Mouse (Mus musculus) kidney, postnatal 0 days (tissue): Measurements from ENCODE around the gene Prr18. TPM values are rescaled to one million over a fixed set of nuclear protein-coding genes. Genes with fewer than 3 reads are reported as not detected.

ENCODE experiments used
- ATAC-seq: fragments of 200-750 bp; cut with Nextera tagmentation; replicated peaks from 2 replicates; pipeline ENCODE4 v1.8.0; 2017; ENCODE audit warnings: low read depth, moderate number of reproducible peaks, moderate TSS enrichment, moderate library complexity; ENCODE audit not compliant: low FRiP score
- DNase-seq: peaks from one replicate; pipeline ENCODE4 v3.0.0-alpha.2; 2016; ENCODE audit warnings: low spot score
- H3K27ac ChIP-seq: fragments of 300-500 bp; sonication (generic); 2 replicates; pipeline ENCODE4 v1.5.1; 2014; ENCODE audit warnings: mild to moderate bottlenecking
- H3K27me3 ChIP-seq: fragments of 300-500 bp; sonication (generic); 2 replicates; pipeline ENCODE4 v1.6.1; 2014; ENCODE audit warnings: low read length, mixed read lengths; ENCODE audit not compliant: insufficient read depth
- H3K36me3 ChIP-seq: fragments of 300-500 bp; sonication (generic); 2 replicates; pipeline ENCODE4 v1.6.1; 2014; ENCODE audit warnings: low read length, mixed read lengths; ENCODE audit not compliant: insufficient read depth
- H3K4me1 ChIP-seq: fragments of 300-500 bp; sonication (generic); replicated peaks from 2 replicates; pipeline ENCODE4 v1.6.1; 2014; ENCODE audit warnings: antibody characterized with exemption, low read length, mixed read lengths; ENCODE audit not compliant: insufficient read depth
- H3K4me2 ChIP-seq: fragments of 300-500 bp; sonication (generic); 2 replicates; pipeline ENCODE4 v1.6.1; 2014; ENCODE audit warnings: mild to moderate bottlenecking, low read length, moderate library complexity, mixed read lengths
- H3K4me3 ChIP-seq: fragments of 300-500 bp; sonication (generic); replicated peaks from 2 replicates; pipeline ENCODE4 v1.5.1; 2014; ENCODE audit warnings: low read depth, low read length
- H3K9ac ChIP-seq: fragments of 300-500 bp; sonication (generic); 2 replicates; pipeline ENCODE4 v1.6.1; 2014; ENCODE audit warnings: low read depth, low read length
- H3K9me3 ChIP-seq: fragments of 300-500 bp; sonication (generic); replicated peaks from 2 replicates; pipeline ENCODE4 v1.6.1; 2016; ENCODE audit warnings: low read length, inconsistent platforms, mixed read lengths
- CTCF ChIP-seq: IDR thresholded peaks from 2 replicates; pipeline ENCODE4 v1.5.1; 2016; ENCODE audit warnings: antibody characterized with exemption, low read depth, mild to moderate bottlenecking, moderate library complexity
- WGBS: fragments of 180-500 bp; shearing (Covaris S2); extraction: QIAGEN DNeasy Blood & Tissue Kit; methylation state at CpG from one replicate; pipeline ENCODE4 v1.1.7; 2014; 5-methylcytosine and 5-hydroxymethylcytosine counted together
- polyA plus RNA-seq: library from polyadenylated mRNA; unstranded; fragments of >200 nt; fragmentation: Nextera tagmentation; extraction: Ambion mirVana; gene quantifications from 2 replicates; pipeline ENCODE4 v1.2.1, GENCODE M21; 2015

Gene Prr18
- polyA plus RNA-seq, 1 experiment from 2014 or later = 0.28 TPM

- no peak overlapping the region for H3K27ac ChIP-seq
- no peak overlapping the region for H3K4me2 ChIP-seq
- TF ChIP-seq CTCF = no peak
- no peak overlapping the region for H3K9ac ChIP-seq
- H3K27me3 ChIP-seq = no peaks in the 10 kb centered on the region
- H3K4me3 ChIP-seq = no peak overlapping the region
- DNase-seq (no peak), ATAC-seq (no peak)
- H3K9me3 ChIP-seq = no peaks in the 10 kb centered on the region
- no peaks in the 10 kb centered on the region for H3K36me3 ChIP-seq
- H3K4me1 ChIP-seq = no peaks in the 10 kb centered on the region
- WGBS = 81% methylated on average over 5 of the region's 5 CpGs
Measured at GRCm38 (mm10) chr17:8347765-8348285, 10.6 kb downstream of the Prr18 start.

- Histone ChIP-seq H3K27ac (no peak overlapping the region), H3K4me2 (no peak overlapping the region), H3K36me3 (no peaks in the 10 kb centered on the region), H3K9me3 (no peaks in the 10 kb centered on the region), H3K9ac (no peak overlapping the region), H3K27me3 (no peaks in the 10 kb centered on the region), H3K4me1 (no peaks in the 10 kb centered on the region), H3K4me3 (no peak overlapping the region)
- no peak for DNase-seq
- no peak for TF ChIP-seq CTCF
- no peak for ATAC-seq
- 90% methylated on average over 4 of the region's 4 CpGs for WGBS
Measured at GRCm38 (mm10) chr17:8348941-8349340, 11.7 kb downstream of the Prr18 start.

- Histone ChIP-seq H3K4me3 (no peak overlapping the region), H3K9me3 (no peaks in the 10 kb centered on the region), H3K27me3 (no peaks in the 10 kb centered on the region), H3K4me1 (no peaks in the 10 kb centered on the region), H3K27ac (no peak overlapping the region), H3K9ac (no peak overlapping the region), H3K4me2 (no peak overlapping the region), H3K36me3 (no peaks in the 10 kb centered on the region)
- WGBS = 71% methylated on average over 7 of the region's 7 CpGs
- DNase-seq = no peak
- ATAC-seq = no peak
- no peak for TF ChIP-seq CTCF
Measured at GRCm38 (mm10) chr17:8351088-8351487, 13.8 kb downstream of the Prr18 start.

GRCm38 (mm10) chr17:8355692-8356091 is 18.4 kb downstream of the Prr18 start, which contains the start of gene T2:
TSS of gene T2 (plus strand) at chr17:8355992.
- Histone ChIP-seq H3K4me2 (no peak within 1 kb of the TSS), H3K27me3 (no peaks in the 10 kb centered on the region), H3K4me1 (no peaks in the 10 kb centered on the region), H3K9me3 (no peaks in the 10 kb centered on the region), H3K9ac (no peak within 1 kb of the TSS), H3K27ac (no peak within 1 kb of the TSS), H3K4me3 (no peak within 1 kb of the TSS), H3K36me3 (no peaks in the 10 kb centered on the region)
- WGBS = 88% methylated on average over 6 of the region's 6 CpGs
- DNase-seq (no peak), ATAC-seq (no peak)
- no peak for TF ChIP-seq CTCF

- DNase-seq (no peak), ATAC-seq (no peak)
- Histone ChIP-seq H3K4me2 (no peak overlapping the region), H3K27me3 (no peaks in the 10 kb centered on the region), H3K27ac (no peak overlapping the region), H3K4me3 (no peak overlapping the region), H3K9ac (no peak overlapping the region), H3K9me3 (no peaks in the 10 kb centered on the region), H3K4me1 (no peaks in the 10 kb centered on the region), H3K36me3 (no peaks in the 10 kb centered on the region)
- no peak for TF ChIP-seq CTCF
- 92% methylated on average over 6 of the region's 6 CpGs for WGBS
Measured at GRCm38 (mm10) chr17:8357498-8357897, 20.2 kb downstream of the Prr18 start.

- TF ChIP-seq CTCF = no peak
Measured at GRCm38 (mm10) chr17:8360876-8361275, 23.6 kb downstream of the Prr18 start.

More at GRCm38 (mm10) chr17:8360876-8361275, 23.6 kb downstream of the Prr18 start:
- Histone ChIP-seq H3K4me1 (no peaks in the 10 kb centered on the region), H3K36me3 (no peaks in the 10 kb centered on the region), H3K27me3 (no peaks in the 10 kb centered on the region), H3K27ac (no peak overlapping the region), H3K9ac (no peak overlapping the region), H3K4me3 (no peak overlapping the region), H3K9me3 (no peaks in the 10 kb centered on the region), H3K4me2 (no peak overlapping the region)
- 94% methylated on average over 5 of the region's 5 CpGs for WGBS
- DNase-seq = no peak
- ATAC-seq = no peak
